Mouse (Mus musculus) liver, postnatal 0 days (tissue): Measurements from ENCODE around the gene Paqr7. TPM values are rescaled to one million over a fixed set of nuclear protein-coding genes. Genes with fewer than 3 reads are reported as not detected.

Source experiments
- ATAC-seq: fragments of 200-750 bp; cut with Nextera tagmentation; 2 replicates; pipeline ENCODE4 v1.8.0; 2017; ENCODE audit warnings: mild to moderate bottlenecking, moderate library complexity
- DNase-seq: peaks from one replicate; pipeline ENCODE4 v3.0.0-alpha.2; 2016
- H3K27ac ChIP-seq: fragments of 300-500 bp; sonication (generic); 2 replicates; pipeline ENCODE4 v1.5.1; 2014; ENCODE audit warnings: antibody characterized with exemption, moderate library complexity, mild to moderate bottlenecking, low read depth
- H3K27me3 ChIP-seq: fragments of 300-500 bp; sonication (generic); 2 replicates; pipeline ENCODE4 v1.6.1; 2014; ENCODE audit warnings: low read length, control low read depth, mixed read lengths; ENCODE audit not compliant: insufficient read depth
- H3K36me3 ChIP-seq: fragments of 300-500 bp; sonication (generic); replicated peaks from 2 replicates; pipeline ENCODE4 v1.6.1; 2014; ENCODE audit warnings: mild to moderate bottlenecking, control low read depth, low read length, moderate library complexity, mixed read lengths; ENCODE audit not compliant: insufficient read depth
- H3K4me1 ChIP-seq: fragments of 300-500 bp; sonication (generic); 2 replicates; pipeline ENCODE4 v1.6.1; 2014; ENCODE audit warnings: antibody characterized with exemption, mild to moderate bottlenecking, control low read depth; ENCODE audit not compliant: insufficient read depth
- H3K4me2 ChIP-seq: fragments of 300-500 bp; sonication (generic); 2 replicates; pipeline ENCODE4 v1.6.1; 2014; ENCODE audit warnings: low read depth, mild to moderate bottlenecking, low read length, moderate library complexity, mixed read lengths
- H3K4me3 ChIP-seq: fragments of 300-500 bp; sonication (generic); 2 replicates; pipeline ENCODE4 v1.5.1; 2014; ENCODE audit warnings: low read depth, low read length
- H3K9ac ChIP-seq: fragments of 300-500 bp; sonication (generic); replicated peaks from 2 replicates; pipeline ENCODE4 v1.6.1; 2014; ENCODE audit warnings: mild to moderate bottlenecking, moderate library complexity
- H3K9me3 ChIP-seq: fragments of 300-500 bp; sonication (generic); 2 replicates; pipeline ENCODE4 v1.6.1; 2016; ENCODE audit warnings: mild to moderate bottlenecking, control low read depth, low read length, mixed read lengths
- CTCF ChIP-seq: sonication (generic); IDR thresholded peaks from 2 replicates; pipeline ENCODE4 v1.5.1; 2016; ENCODE audit warnings: antibody characterized with exemption, low read depth
- EP300 ChIP-seq: IDR thresholded peaks from 2 replicates; pipeline ENCODE4 v1.6.1; 2016; ENCODE audit warnings: antibody characterized with exemption, low read depth, mild to moderate bottlenecking
- whole genome bisulfite sequencing: fragments of 180-500 bp; shearing (Covaris S2); extraction: QIAGEN DNeasy Blood & Tissue Kit; methylation state at CpG from one replicate; pipeline ENCODE4 v1.1.7; 2014; ENCODE audit not compliant: insufficient replicate concordance; 5-methylcytosine and 5-hydroxymethylcytosine counted together
- polyA plus RNA-seq: library from polyadenylated mRNA; unstranded; fragments of >200 nt; fragmentation: Nextera tagmentation; extraction: Ambion mirVana; gene quantifications from 2 replicates; pipeline ENCODE4 v1.2.1, GENCODE M21; 2015

Paqr7 gene
- polyA plus RNA-seq, 1 experiment from 2014 or later, result 12.4 TPM

- H3K9ac ChIP-seq, result 0 out of 2 replicates have a peak overlapping the region, but pooled peaks have one; percentile 26
- peak overlapping the region; percentile 51 for H3K4me2 ChIP-seq
- ATAC-seq (peak; percentile 11; the same call in 1 of the 2 replicates), DNase-seq (peak; percentile 46)
- TF ChIP-seq CTCF (no peak), EP300 (no peak)
- H3K4me3 ChIP-seq, result no peak overlapping the region
- peaks cover 18% of the 10 kb centered on the region for H3K4me1 ChIP-seq
- H3K27me3 ChIP-seq, result peaks cover 6% of the 10 kb centered on the region; the same call in 1 of the 2 replicates
- H3K27ac ChIP-seq, result peak overlapping the region; percentile 76
- H3K9me3 ChIP-seq, result peaks cover 5% of the 10 kb centered on the region; the same call in 1 of the 2 replicates
- 59% methylated on average over 9 of the region's 9 CpGs for WGBS
- peaks cover 3% of the 10 kb centered on the region for H3K36me3 ChIP-seq
Measured at GRCm38 (mm10) chr4:134546814-134547705, 50.6 kb downstream of the Paqr7 start.

GRCm38 (mm10) chr4:134548169-134548938, 51.9 kb downstream of the Paqr7 start:
- Histone ChIP-seq H3K27ac (peak overlapping the region; percentile 76; the same call in 1 of the 2 replicates), H3K4me3 (no peak overlapping the region), H3K4me2 (no peak overlapping the region; the same call in 1 of the 2 replicates), H3K9ac (no peak overlapping the region; the same call in 1 of the 2 replicates), H3K9me3 (peaks cover 5% of the 10 kb centered on the region; the same call in 1 of the 2 replicates), H3K36me3 (peaks cover 3% of the 10 kb centered on the region; the same call in 1 of the 2 replicates), H3K27me3 (peaks cover 6% of the 10 kb centered on the region; the same call in 1 of the 2 replicates), H3K4me1 (peaks cover 18% of the 10 kb centered on the region)
- peak; percentile 24 for TF ChIP-seq CTCF
- TF ChIP-seq EP300, result no peak
- ATAC-seq, result peak; percentile 50
- peak; percentile 57 for DNase-seq
- 50% methylated on average over 18 of the region's 18 CpGs for WGBS

DNA sequence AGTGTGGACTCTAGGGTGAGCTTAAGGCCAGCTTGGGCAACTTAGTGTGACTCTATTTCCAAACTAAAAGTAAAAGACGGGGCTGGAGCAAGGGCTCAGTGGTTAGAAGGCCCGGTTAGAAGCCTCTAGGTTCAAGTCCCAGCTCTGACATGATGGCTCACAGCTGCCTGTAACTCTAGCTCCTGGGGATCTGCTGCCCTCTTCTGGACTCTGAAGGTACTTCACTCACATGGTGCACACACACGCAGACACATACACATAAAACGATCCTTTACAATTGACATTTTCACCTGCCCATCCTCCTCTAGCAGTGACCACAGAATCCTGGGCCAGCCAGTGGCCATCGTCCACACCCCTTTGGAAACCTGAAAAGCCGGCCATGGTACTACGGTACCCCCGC, 53.4 kb downstream of the Paqr7 start:
- H3K27me3 ChIP-seq, result peaks cover 6% of the 10 kb centered on the region; the same call in 1 of the 2 replicates
- no peak for DNase-seq
- no peak overlapping the region for H3K27ac ChIP-seq
- H3K4me1 ChIP-seq, result peaks cover 18% of the 10 kb centered on the region
- H3K4me2 ChIP-seq, result no peak overlapping the region
- no peak overlapping the region for H3K9ac ChIP-seq
- no peak for ATAC-seq
- TF ChIP-seq EP300 (no peak), CTCF (peak; percentile 39)
- no peak overlapping the region for H3K4me3 ChIP-seq
- peaks cover 5% of the 10 kb centered on the region; the same call in 1 of the 2 replicates for H3K9me3 ChIP-seq
- no peaks in the 10 kb centered on the region; the same call in 1 of the 2 replicates for H3K36me3 ChIP-seq
- 97% methylated on average over 8 of the region's 8 CpGs for WGBS

DNA sequence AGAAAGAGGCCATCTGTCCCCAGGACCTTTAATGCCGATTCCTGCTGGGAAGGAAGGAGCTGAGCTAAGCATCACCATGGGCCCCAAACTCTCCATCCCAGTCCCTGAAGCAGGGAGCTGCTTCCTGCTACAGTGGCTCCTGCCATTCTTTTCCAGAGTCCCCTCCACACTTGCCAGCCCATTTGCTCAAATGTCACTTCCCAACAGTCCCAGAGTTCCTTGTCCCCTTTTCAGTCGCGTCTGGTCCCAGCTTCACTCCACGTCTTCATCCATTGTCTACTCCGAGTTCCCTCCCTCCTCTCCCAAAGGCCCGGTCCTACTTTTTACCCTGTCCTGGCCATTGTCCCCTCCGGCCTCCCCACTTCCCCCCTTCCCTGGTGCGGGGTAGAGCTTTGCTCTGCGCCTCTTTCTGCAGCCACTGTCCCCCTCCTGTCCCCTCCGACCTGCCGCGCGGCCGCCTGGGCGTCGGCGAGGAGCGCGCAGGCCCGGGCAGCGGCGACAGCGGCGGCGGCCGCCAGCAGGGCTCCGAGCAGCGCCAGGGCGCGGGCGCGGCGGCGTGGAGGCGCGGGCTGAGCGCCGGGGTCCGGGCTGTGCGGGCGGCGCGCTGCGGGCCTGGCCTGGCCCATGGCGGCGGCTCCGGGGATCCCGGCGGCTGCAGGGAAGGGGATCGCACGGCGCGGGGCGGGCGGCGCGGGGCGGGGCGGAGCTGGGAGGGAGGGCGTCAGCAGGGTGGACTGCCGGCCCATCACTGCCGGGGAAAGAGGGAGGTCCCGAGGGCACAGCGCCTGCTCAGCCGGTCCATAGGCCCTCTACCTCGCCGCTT, 55.2 kb downstream of the Paqr7 start, which contains the start of gene Selenon:
Gene Selenon, minus strand, starts transcription at position 673 of the 823 bp plus-strand sequence.
- ATAC-seq (peak; percentile 48; the same call in 1 of the 2 replicates), DNase-seq (peak; percentile 68)
- 1% methylated on average over 50 of the region's 67 CpGs for whole genome bisulfite sequencing
- Histone ChIP-seq H3K27ac (0 out of 2 replicates have a peak within 1 kb of the TSS, but pooled peaks have one; percentile 40), H3K4me3 (peak within 1 kb of the TSS; percentile 57), H3K36me3 (no peaks in the 10 kb centered on the region; the same call in 1 of the 2 replicates), H3K9ac (peak within 1 kb of the TSS; percentile 76), H3K4me2 (peak within 1 kb of the TSS; percentile 81), H3K9me3 (peaks cover 5% of the 10 kb centered on the region; the same call in 1 of the 2 replicates), H3K27me3 (peaks cover 6% of the 10 kb centered on the region; the same call in 1 of the 2 replicates), H3K4me1 (peaks cover 18% of the 10 kb centered on the region)
- TF ChIP-seq CTCF, result no peak
- no peak for TF ChIP-seq EP300

GRCm38 (mm10) chr4:134553631-134554030, 57.1 kb downstream of the Paqr7 start:
- no peak overlapping the region for H3K27ac ChIP-seq
- H3K27me3 ChIP-seq, result peaks cover 6% of the 10 kb centered on the region; the same call in 1 of the 2 replicates
- H3K9me3 ChIP-seq, result peaks cover 5% of the 10 kb centered on the region; the same call in 1 of the 2 replicates
- TF ChIP-seq CTCF, result 0 out of 2 replicates have a peak, but pooled peaks have one; percentile 16
- TF ChIP-seq EP300, result no peak
- ATAC-seq (no peak), DNase-seq (no peak)
- H3K4me1 ChIP-seq, result peaks cover 12% of the 10 kb centered on the region
- H3K9ac ChIP-seq, result no peak overlapping the region
- WGBS, result 87% methylated on average over 1 of the region's 1 CpGs
- no peaks in the 10 kb centered on the region; the same call in 1 of the 2 replicates for H3K36me3 ChIP-seq
- no peak overlapping the region for H3K4me3 ChIP-seq
- H3K4me2 ChIP-seq, result no peak overlapping the region
